Mouse (Mus musculus): Measurements from ENCODE around the gene Bms1.

The Bms1 gene

GRCm38 (mm10) chr6:118365781-118366180 is 53.5 kb downstream of the Bms1 start:
- no peak for DNase-seq

GRCm38 (mm10) chr6:118350342-118350741 is 68.9 kb downstream of the Bms1 start:
- DNase-seq = no peak

- DNase-seq = no peak
These were observed 71.1 kb downstream of the Bms1 start for GRCm38 (mm10) chr6:118348186-118348585.

- DNase-seq = no peak
These were observed 72.0 kb downstream of the Bms1 start for GRCm38 (mm10) chr6:118347291-118347690.

GRCm38 (mm10) chr6:118341861-118342485 is 77.3 kb downstream of the Bms1 start:
- DNase-seq = no peak

- no peak for DNase-seq
These were observed 81.6 kb downstream of the Bms1 start for GRCm38 (mm10) chr6:118337660-118338059.

GRCm38 (mm10) chr6:118336541-118337480 is 82.5 kb downstream of the Bms1 start:
- DNase-seq = no peak

- no peak for DNase-seq
These were observed 83.3 kb downstream of the Bms1 start for GRCm38 (mm10) chr6:118335934-118336450.

GRCm38 (mm10) chr6:118333861-118334260 is 85.4 kb downstream of the Bms1 start:
- no peak for DNase-seq
